Mouse (Mus musculus) spleen, postnatal 10 days (tissue): ENCODE measurements around the gene Fgfr2.

ENCODE experiments used
- DNase-seq, 2 experiments: peaks; one replicate each; pipeline ENCODE4 v3.0.0; 2021 to 2022; ENCODE audit warnings: low spot score in 2 of 2

Gene Fgfr2

DNA sequence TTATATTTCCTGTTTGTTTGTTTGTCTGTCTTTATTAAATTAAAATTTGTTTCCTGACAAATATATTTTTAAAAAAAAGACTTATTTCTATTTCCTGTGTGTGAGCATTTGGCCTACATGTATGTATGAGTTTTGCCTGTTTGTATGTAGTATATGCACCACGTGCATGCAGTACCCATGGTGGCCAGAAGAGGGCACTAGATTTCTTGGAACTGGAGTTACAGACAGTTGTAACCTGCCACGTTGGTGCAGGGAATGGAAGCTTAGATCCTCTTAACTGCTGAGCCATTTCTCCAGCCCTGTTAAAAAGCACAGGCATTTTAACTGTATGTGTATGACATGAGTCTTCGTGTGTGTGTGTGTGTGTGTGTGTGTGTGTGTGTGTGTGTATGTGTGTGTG is 1365.2 kb downstream of the Fgfr2 start:
- no peak for DNase-seq

DNA sequence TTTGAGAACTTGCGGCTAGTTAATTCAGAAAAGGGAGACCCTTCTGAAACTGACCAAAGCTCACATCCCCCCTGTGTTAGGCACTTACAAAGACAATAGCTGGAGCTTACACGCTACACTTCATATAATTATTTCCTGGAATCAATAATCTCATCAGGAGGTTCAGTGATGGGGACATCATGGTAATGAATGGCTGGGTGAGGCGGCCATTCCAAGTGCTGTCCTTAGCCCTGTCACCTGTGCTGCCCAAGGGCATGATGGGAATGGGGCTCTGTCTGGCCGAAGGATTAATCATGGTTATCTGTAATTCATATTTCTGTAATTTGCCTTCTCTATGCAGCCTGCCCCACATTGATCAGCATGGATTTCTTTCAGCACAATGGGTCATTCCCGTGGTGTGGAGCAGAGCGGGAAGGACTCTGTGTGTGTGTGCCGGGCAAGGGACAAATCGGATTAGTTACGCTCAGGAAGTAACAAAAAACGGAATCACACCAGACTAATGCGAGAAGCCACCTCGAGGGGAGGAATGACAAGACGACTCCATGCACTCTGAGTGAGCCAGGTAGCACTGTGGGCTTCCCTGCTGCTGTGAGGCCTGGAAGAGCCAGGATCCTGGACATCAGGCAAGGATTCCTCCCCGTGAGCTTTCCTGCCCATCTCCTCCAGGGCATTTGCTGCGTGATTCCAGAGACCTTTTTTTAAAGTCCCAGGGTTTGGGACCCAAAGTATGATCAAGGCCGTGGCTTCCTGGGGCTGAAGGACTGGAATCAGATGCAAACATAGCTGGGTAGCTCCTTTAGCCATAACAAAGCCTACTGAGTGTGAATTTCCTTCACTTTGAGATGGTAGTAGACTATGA is 1375.8 kb downstream of the Fgfr2 start:
- no peak for DNase-seq

DNA sequence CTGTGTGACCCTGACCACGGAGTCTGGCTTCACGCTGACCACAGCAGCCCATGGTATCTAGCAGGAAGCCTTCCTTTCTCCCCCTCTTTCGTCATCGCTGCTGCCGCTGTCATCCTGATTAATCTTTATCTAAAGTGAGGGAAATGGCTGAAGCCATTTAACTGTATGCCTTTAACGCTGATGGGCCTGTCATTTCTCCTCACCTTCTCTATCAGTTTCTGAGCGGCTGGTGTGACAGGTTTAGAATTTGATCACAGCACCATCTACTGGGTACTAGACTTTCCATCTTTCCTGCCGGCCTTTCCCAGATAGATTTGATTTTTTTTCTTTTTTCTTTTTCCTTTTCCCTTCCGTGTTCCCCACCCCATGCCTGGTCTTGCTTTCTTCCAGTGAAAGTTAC is 1376.4 kb downstream of the Fgfr2 start:
- DNase-seq: no peak

DNA sequence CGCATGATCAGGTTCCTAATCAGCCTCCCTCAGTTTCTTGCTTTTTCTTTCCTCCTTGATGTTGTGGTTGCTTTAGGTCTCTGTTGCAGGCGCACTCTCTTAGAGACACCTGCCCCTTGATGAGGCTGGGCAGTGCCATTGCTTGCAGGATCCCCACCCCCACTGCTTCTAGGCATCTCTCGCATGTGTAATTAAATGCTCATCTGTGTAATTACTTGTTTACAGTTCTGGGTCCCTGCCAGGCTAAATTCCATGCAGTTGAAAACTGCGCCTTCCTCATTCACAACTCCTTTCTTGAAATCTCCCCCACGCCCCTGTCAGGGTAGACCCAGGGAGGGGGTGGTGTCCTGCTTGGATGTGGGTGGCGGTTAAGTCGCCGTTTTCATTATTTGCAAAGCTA is 1380.0 kb downstream of the Fgfr2 start:
- DNase-seq: no peak

DNA sequence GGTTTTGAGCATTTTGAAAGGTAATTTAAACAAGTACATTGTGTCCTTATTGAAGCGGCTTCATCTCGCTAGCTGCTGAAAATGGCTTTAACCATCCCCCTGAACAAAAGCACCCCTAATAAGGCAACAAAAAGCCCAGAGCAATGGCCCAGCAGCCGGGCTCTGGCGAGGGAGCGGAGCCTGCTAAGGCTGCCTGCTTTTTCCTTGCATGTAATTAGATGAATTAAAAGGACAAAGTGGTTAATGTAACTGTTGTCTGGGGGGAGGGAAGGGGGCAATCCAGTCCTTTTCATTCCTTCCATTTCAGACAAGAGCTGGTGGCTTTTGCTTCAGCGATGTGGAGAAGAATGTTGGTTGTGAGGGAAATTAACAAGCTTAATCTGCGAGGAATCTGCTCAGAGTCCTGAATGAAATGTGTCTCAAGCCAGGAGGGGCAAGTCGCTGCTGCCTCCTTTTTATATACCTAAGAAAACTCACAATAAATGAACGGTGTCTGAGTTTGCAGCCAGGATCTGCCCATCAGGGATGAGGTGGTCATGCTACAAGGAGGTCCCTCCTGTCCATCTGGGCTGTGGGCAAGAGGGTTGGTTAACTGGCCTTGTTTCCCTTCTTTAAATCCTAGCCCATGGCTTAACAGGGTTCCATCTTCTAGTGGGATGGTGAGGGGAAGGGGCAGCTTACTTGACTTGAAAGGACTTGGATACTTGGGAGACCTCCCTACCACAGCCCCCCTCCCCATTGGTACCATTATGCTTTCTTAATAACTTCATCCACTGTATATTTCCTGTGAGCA is 1400.2 kb downstream of the Fgfr2 start:
- DNase-seq: no peak

DNA sequence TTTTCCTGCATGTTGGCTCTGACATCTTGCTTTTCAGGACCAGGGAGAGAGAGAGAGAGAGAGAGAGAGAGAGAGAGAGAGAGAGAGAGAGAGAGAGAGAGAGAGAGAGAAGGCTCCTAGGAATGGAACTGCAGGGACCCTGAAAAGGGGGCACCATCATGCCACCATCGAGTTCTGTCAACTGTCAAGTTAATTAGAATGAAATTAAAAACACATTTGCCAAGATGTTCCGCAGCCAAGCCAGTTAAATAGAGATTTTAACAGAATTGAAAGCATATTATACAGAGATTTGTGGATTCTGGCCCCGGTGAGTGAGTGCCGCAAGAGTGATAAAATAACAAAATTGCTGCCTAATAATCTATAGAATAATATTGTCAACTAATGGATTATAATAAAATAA is 1400.8 kb downstream of the Fgfr2 start:
- DNase-seq: no peak

DNA sequence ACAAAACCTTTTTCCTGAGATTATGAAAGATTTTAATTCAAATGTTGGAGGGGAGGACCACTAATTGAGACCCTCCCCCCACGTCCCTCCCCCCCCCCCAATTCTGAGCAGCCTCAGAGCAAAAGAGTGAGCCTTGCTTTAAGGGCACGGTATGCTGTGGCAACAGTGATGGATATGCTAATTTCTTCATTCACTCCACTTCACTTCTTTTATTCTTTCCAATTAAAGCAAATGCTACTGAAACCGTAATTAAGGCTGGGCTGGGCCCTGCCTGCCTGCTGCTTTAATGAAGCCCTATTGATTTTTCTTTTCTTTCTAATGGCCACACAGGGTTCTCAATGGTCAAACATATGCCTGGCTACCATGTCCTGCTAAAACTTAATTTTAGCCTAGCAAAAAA is 1404.9 kb downstream of the Fgfr2 start:
- DNase-seq: no peak

DNA sequence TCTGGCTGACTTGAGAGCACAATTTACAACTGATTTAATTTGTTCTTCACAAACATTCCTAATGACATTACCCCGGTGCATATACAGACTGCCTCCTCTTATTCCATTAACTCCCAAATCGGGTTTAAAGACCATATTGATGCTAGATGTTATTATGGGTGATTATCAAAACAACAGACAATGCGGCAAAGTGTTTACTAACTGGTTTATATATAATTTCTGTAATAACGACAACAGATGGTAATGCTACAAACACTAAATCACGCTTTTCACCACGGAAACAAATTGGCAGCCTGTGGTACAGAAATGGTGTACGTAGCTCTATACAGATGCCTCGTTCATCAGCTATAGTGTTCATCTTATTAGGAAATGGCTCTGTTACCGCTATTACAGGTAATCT is 1410.1 kb downstream of the Fgfr2 start:
- no peak for DNase-seq

DNA sequence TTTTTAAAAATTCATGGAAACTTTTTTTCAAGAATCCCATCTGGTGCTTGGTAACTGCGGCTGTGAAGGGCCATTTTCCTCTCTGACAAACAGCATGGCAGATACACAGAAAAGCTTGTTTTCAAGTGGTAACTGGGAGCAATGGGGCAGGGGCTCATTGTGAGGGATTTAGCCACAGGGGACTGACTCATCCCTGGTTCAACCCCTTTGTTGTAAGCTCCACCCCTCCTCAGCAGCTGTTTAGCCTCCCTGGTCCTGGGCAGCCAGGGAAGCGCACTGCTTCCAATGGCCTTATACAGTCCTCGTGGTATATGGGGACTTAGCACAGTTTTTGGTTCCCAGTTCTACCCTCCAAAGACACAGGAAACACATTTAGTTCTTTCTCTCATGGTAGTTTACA is 1426.3 kb downstream of the Fgfr2 start:
- no peak for DNase-seq

DNA sequence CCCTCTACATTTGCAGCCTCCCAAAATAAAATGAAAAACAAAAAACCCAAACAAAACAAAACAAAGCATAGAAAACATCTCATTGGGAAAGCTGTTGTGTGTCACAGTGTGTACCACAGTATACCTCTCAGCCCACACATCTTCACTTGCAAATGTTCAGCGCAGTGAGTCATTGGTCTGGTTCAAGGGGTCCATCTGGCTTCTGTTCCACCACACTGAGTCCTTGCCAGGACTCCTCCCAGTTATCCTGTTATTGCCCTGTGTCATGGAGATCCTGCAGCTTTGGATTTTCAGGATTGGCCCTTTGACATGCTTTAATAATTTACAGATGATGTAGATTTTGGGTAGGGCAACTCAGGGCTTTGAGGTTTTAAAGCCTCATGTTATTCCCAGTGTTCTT is 1435.8 kb downstream of the Fgfr2 start:
- no peak for DNase-seq

DNA sequence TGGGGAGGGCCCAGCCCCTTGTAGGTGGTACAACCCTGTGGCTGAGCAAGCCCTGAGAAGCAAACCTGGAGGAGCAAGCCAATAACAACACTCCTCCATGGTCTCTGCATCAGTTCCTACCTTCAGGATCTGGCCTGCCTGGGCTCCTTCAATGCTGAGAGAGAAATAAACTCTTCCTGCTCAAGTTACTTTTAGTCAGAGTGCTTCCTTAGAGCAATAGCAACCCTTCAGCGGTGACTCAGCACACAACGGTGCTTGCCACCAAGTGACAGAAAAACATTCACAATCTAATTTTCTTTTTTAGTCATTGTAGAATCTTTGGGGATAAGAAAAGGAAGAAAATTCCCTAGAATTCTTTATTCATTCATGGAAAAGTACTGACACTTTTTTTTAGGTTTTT is 1446.0 kb downstream of the Fgfr2 start:
- DNase-seq: no peak

DNA sequence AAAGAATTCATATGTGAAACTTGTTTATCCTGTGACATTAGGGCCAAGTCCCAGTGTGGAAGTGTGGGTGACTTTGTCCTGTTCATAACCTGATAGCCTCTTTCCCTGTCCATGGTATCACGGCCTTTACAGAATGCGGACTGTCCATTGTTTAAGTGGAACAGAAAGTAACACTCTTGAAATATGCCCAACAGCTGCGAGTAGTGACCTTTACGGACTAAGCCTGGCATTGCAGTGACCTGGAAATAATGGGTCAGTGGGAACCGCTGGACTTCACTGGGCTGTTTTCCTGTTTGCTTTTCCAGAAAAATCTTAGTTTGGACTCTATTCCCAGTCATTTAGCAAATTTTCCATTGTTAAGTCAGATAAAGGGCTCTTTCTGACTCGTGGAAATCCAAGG is 1452.6 kb downstream of the Fgfr2 start:
- DNase-seq: no peak

DNA sequence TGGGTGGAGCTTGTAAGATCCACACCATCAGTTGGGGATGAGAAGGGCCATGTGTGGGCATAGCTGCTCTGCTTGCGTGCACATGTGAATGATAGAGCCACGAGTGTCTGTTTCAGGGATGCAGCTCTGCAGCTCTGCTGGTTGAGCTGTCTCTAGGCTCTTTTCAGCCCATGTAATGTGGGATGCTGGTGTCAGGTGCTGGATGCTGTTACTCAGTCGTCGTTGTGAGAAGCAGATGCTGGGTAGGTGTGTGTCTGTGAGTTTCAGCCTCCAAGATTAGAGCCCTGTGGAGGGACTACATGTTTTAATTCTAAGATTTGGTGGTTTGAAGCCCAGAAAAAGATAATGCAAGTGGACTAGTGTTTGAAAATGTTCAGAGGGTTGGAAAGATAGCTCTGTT is 1453.8 kb downstream of the Fgfr2 start:
- no peak for DNase-seq

DNA sequence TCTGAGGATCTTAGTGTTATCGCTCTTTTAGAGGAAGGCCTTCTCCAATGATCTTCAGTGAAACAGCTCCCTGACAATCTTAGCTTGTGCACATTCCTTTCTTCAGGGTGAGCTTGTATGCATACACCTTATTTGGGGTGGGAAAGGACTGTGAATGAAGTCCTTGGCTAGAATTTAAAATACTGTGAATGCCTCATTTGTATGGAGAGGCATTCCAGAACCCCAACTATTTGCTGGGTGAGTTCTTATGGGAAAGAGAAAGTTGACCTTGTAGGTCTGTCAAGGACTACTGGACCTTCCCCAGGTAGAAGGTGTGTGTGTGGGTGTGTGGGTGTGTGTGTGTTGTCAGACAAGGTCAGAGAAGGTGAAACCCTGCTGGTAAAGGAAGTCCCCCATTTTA is 1462.4 kb downstream of the Fgfr2 start:
- no peak for DNase-seq

DNA sequence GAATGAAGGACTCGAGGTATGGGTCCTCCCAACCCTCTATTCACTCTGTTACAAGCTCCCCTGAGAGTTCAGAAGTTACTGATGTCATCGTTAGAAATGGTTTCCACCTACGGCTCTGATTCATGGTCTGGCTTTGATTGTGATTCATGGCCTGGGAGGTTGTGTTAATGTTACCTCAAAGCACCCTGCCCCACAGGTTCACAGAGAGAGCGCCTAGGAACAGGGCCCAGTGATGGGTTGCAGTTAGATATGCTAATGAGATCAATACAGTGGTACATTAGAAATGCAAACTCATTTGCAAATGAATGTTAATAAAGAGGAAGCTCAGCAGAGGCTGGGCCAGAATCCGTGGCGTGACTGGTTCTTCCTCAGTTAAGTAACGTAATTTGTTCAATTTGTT is 1467.1 kb downstream of the Fgfr2 start:
- DNase-seq: no peak

DNA sequence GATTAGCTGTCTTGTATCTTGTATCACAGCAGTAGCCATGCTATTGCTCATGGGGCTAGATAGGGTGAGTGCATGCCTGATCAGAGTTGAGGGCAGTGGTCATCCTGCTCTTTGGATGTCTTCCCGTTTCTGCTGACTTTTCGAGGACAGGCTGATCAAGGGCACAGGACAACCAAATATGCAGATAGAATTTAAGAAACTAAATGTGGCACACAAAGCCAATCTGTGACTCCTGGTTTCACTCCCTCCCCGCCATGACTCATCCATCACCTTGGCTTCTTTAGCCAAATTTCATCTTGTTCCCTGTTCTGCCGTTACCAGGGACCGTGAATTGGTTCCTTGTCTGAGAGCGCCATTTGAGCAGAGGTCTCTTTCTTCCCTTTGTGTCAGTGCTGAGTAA is 1469.7 kb downstream of the Fgfr2 start:
- DNase-seq: no peak

DNA sequence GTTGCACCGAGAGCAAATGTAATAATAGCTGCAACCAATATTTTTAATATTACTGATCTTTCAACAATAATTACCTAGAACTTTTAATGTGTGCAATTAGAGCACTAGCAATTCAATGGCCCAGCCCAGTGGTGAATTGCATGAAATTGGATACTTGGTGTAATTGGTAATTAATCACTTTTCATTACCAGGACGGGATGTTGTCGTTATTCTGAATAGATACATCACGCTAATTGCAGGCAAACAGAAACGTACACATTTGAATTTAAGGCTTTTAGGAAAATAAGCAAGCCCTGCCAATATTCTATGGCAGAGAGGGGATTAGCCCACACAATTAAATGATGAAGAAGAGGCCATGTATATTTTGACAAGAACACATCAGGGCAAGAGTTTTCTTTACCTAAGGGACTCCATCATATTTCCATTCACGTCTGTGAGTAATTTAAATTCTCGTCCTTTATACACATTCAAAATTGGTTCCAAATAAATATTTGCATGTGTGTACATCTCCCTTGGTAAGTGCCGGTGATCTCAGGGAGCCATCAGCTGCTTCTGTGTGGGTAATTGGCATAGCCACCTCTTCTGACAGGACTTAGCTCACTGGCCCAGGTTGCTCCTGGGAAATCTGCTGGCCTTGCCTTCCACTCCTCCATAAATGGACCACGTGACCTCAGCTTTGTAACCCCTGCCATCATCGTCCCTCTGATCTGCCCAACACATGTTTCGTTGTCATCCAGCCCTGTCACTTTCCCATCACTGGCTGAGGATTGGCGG is 1471.0 kb downstream of the Fgfr2 start:
- DNase-seq: no peak

DNA sequence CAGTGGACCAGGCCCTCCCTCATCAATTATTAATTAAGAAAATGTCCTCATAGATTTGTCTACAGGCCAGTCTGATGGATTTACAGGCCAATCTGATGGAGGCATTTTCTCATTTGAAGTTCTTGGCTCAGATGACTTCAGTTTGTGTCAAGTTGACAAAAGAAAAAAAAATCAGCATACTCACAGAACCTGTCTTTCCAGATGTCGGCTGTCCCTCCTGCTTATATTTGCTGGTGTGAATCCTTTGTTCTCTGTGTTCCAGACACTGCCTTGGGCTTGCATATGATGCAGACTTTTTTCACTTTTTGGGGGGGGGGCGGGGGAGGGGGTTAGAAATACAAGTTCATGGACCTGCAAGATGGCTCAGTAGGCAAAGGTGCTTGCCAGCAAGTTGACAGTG is 1472.9 kb downstream of the Fgfr2 start:
- DNase-seq: no peak

DNA sequence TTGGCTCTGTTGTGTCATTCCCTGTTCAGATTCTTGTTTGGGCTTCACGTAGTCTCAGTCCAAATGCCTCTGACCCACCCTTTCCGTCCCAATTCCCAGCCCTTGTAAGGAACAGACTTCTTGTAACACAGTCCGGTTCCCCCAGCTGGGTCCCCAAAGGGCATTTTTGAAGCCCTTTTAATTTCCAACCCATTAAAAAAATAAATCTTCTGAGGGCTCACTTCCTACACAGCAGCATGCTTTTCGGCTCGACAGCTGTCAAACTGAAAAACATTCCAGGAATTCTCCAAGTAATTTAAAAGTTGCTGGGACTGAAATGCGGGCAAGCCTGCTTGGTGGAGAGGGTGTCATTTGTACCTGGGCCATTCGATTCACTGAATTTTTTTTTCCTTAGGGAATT is 1474.9 kb downstream of the Fgfr2 start:
- no peak for DNase-seq

DNA sequence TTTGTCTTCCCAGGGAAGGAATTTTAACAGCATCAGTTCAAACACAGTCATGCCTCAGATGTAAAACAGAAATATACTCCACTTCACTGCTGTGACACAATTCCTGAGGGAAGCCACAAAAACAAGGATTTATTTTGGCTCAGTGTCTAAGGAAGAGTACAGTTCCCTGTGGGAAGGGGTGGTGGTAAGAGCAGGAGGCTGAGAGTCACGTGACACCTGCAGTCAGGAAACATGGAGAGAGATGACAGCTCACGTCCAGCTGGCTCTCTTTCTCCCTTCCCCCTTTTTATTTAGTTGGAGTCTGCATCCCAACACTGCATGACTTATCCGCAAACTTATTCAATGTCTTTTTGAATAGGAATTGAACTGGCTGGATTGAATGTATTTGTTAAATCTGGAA is 1475.6 kb downstream of the Fgfr2 start:
- no peak for DNase-seq

DNA sequence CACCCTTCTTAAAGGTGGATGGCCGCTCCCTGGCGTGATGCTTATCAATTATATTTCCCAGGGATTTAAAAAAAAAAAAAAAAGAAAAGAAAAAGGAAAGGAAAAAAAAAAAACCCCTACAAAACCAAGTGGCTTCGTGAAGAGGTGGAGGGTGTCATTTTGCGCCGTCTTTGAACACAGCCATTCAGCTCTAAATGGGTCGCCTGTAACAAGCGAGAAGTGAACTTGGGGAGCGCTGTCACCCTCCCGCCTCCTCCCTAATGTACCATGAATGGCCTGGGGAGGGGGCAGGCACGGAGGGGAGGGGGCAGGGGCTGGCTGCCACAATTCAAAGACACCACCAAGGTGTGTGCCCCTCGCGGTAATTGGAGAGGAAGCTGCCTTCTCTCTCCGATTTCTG is 1478.6 kb downstream of the Fgfr2 start:
- DNase-seq: no peak

DNA sequence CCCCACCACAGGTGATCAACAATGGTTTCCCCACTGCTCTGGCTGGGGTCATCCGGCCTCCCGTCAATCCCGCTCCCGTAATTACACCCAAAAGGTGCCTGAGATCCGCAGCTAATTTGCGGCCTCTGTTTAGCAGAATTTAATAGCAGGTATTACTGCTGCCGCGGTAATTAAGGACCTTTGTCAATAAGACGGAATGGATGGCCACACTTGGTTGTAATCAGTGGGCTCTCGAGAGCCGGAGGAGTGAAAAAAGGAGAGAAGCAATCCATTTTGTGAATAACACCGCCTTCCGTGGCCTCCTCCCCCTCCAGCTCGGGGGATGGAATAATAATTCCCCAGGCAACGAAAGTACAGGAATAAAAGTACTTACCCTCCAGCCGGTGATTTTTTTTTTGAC is 1479.1 kb downstream of the Fgfr2 start:
- DNase-seq: no peak
